Mouse (Mus musculus) small intestine, adult 2 months (tissue): ENCODE results near the gene Ambra1. TPM values are rescaled to one million over a fixed set of nuclear protein-coding genes. Genes with fewer than 3 reads are reported as not detected.
A peak's percentile ranks its signal among the peaks of the same experiment; 100 is the strongest.

Experiments
- H3K27ac ChIP-seq: fragments of 200-500 bp; 2 replicates; pipeline ENCODE4 v1.5.1; 2012; ENCODE audit warnings: low read depth, low read length, control low read depth, inconsistent platforms; ENCODE audit not compliant: insufficient read depth
- H3K27me3 ChIP-seq: fragments of 200-500 bp; 2 replicates; pipeline ENCODE4 v1.6.1; 2012; ENCODE audit warnings: mild to moderate bottlenecking, moderate library complexity, low read length, inconsistent platforms; ENCODE audit not compliant: control insufficient read depth, insufficient read depth
- H3K36me3 ChIP-seq: fragments of 200-500 bp; 2 replicates; pipeline ENCODE4 v1.6.1; 2012; ENCODE audit warnings: mild to moderate bottlenecking, low read length, control low read depth, inconsistent platforms; ENCODE audit not compliant: control insufficient read depth, insufficient read depth
- H3K4me1 ChIP-seq: fragments of 200-500 bp; 2 replicates; pipeline ENCODE4 v1.6.1; 2012; ENCODE audit warnings: low read length, inconsistent platforms, mixed read lengths; ENCODE audit not compliant: control insufficient read depth, insufficient read depth, insufficient read length
- H3K4me3 ChIP-seq: fragments of 200-500 bp; 2 replicates; pipeline ENCODE4 v1.5.1; 2012; ENCODE audit warnings: low read depth, mild to moderate bottlenecking, control low read depth, inconsistent platforms, low read length, moderate library complexity
- CTCF ChIP-seq: fragments of 200-500 bp; IDR thresholded peaks from 2 replicates; pipeline ENCODE4 v1.5.1; 2012; ENCODE audit warnings: low read depth, mild to moderate bottlenecking, control low read depth, inconsistent platforms, low read length, moderate library complexity, mixed read lengths; ENCODE audit not compliant: insufficient replicate concordance, insufficient read length; ENCODE audit errors: extremely low read depth
- POLR2A ChIP-seq: fragments of 200-500 bp; IDR thresholded peaks from 2 replicates; pipeline ENCODE4 v1.6.1; 2012; ENCODE audit warnings: low read depth, mild to moderate bottlenecking, control low read depth, inconsistent platforms, low read length, moderate library complexity
- WGBS: fragments of 180-500 bp; shearing (Covaris S2); methylation state at CpG from one replicate; pipeline ENCODE4 v1.1.7; 2018; 5-methylcytosine and 5-hydroxymethylcytosine counted together
- polyA plus RNA-seq: library from polyadenylated mRNA; depleted of rRNA; stranded (reverse); fragments of >200 nt; gene quantifications from 2 replicates; pipeline ENCODE4 v1.2.3, GENCODE M21; 2012

The Ambra1 gene
- polyA plus RNA-seq, 1 experiment: 20.7 TPM

- Histone ChIP-seq H3K27ac (no peak within 1 kb of the TSS), H3K4me3 (peak within 1 kb of the TSS; percentile 43)
Observed at GRCm38 (mm10) chr2:91932160-91932711, 202.3 kb downstream of the Ambra1 start, which contains the start of gene Mdk. Gene Mdk, minus strand, starts transcription at chr2:91932297.

GRCm38 (mm10) chr2:91932737-91933350, 202.9 kb downstream of the Ambra1 start:
- no peaks in the 10 kb centered on the region for H3K27me3 ChIP-seq
- H3K4me3 ChIP-seq: no peak overlapping the region
- WGBS: 17% methylated on average over 6 of the region's 6 CpGs
- TF ChIP-seq POLR2A (no peak), CTCF (no peak)
- H3K4me1 ChIP-seq: peaks cover 34% of the 10 kb centered on the region
- H3K27ac ChIP-seq: no peak overlapping the region
- H3K36me3 ChIP-seq: peaks cover 53% of the 10 kb centered on the region

More at GRCm38 (mm10) chr2:91932160-91932711, 202.3 kb downstream of the Ambra1 start, which contains the start of gene Mdk:
- peaks cover 47% of the 10 kb centered on the region for H3K36me3 ChIP-seq
- TF ChIP-seq POLR2A (no peak), CTCF (no peak)
- WGBS: 14% methylated on average over 16 of the region's 16 CpGs
- no peaks in the 10 kb centered on the region for H3K27me3 ChIP-seq
- peaks cover 34% of the 10 kb centered on the region for H3K4me1 ChIP-seq

GRCm38 (mm10) chr2:91933471-91933870, 203.5 kb downstream of the Ambra1 start:
- Histone ChIP-seq H3K4me1 (peaks cover 30% of the 10 kb centered on the region), H3K27me3 (no peaks in the 10 kb centered on the region), H3K36me3 (peaks cover 60% of the 10 kb centered on the region), H3K4me3 (no peak overlapping the region), H3K27ac (no peak overlapping the region)
- TF ChIP-seq POLR2A (no peak), CTCF (no peak)
- 76% methylated on average over 9 of the region's 9 CpGs for WGBS

GRCm38 (mm10) chr2:91934016-91934415, 204.1 kb downstream of the Ambra1 start:
- Histone ChIP-seq H3K27me3 (no peaks in the 10 kb centered on the region), H3K4me3 (no peak overlapping the region), H3K27ac (no peak overlapping the region), H3K36me3 (peaks cover 65% of the 10 kb centered on the region), H3K4me1 (peaks cover 34% of the 10 kb centered on the region)
- TF ChIP-seq CTCF (no peak), POLR2A (no peak)
- WGBS: 59% methylated on average over 8 of the region's 8 CpGs

GRCm38 (mm10) chr2:91934826-91935525, 205.0 kb downstream of the Ambra1 start:
- H3K36me3 ChIP-seq: peaks cover 74% of the 10 kb centered on the region
- H3K27me3 ChIP-seq: no peaks in the 10 kb centered on the region
- TF ChIP-seq POLR2A (no peak), CTCF (no peak)
- H3K4me3 ChIP-seq: no peak overlapping the region
- H3K4me1 ChIP-seq: peaks cover 37% of the 10 kb centered on the region
- 75% methylated on average over 9 of the region's 9 CpGs for WGBS
- H3K27ac ChIP-seq: no peak overlapping the region

GRCm38 (mm10) chr2:91936154-91936553, 206.2 kb downstream of the Ambra1 start:
- Histone ChIP-seq H3K4me1 (peaks cover 26% of the 10 kb centered on the region), H3K4me3 (no peak overlapping the region), H3K36me3 (peaks cover 83% of the 10 kb centered on the region), H3K27me3 (no peaks in the 10 kb centered on the region), H3K27ac (no peak overlapping the region)
- 94% methylated on average over 7 of the region's 7 CpGs for WGBS
- TF ChIP-seq POLR2A: no peak
- no peak for TF ChIP-seq CTCF
